14 mouse cellular contexts compared by ENCODE assay signal in the genomic region with DNA sequence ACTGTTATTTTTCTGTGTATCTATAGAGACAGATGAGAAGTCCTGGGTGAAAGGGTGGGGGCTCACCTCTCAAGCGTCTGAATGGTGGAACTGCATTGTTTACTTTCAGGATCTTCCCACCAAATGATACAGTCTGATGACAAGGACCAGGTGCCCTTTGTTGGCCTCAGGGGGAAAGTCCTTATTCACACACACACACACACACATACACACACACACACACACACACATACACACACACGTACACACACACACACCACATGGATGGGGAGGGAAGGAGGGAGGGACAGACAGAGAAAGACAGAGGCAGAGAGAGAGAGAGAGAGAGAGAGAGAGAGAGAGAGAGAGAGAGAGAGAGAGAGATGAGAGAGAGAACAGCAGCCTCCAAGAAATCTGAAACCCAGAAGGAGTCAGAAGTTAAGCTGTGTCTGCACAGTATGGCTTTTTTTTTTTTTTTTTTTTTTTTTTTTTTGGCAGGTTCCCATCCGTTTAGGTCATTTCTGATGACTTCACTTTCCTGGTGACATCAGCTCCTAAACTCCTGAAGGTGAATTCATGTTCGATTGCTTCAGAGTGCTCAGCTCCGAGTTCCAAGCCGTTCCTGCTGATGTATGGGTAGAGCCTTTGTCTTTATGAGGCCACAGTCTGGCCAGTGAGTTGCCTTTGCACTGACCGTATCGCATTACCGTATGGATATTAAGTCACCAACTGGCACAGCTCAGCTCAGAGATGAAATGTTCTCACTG.
DNase-seq lines count a peak whose midpoint lies in the region; ATAC-seq and TF ChIP-seq lines count a peak whose summit lies in the region.
"Had no signal": no experiment of that assay in that cellular context is flagged by ENCODE, and none has a peak within 500 bp of the region (broad histone marks: within the 10 kb centered on the region; RNA-seq: fewer than 3 reads in every experiment).

No protein-coding gene starts in this region.

- H3K4me2 ChIP-seq in kidney, embryonic 16.5 days (replicated peaks; ENCODE audit: low read depth, low read length): no peak overlapping the region
- no peak overlapping the region for H3K4me2 ChIP-seq in limb, embryonic 15.5 days
- no peak overlapping the region for H3K4me2 ChIP-seq in forebrain, embryonic 12.5 days
- H3K4me2 ChIP-seq: neural tube, embryonic 12.5 days had no signal

- DNase-seq in embryo, embryonic 11 days: peak; percentile 44
- no peak for DNase-seq in embryo, embryonic 10 days (ENCODE audit: low spot score)
- no peak for DNase-seq in kidney, adult 9 months
- DNase-seq in brain, embryonic 14.5 days (ENCODE audit: low read depth): peak; percentile 20
- DNase-seq in right cerebral cortex, adult 18-20 months: no peak
- DNase-seq: cerebellum, adult 2 months; heart, adult 18-20 months; retina, postnatal 1 day had no signal

- no peak for TF ChIP-seq CTCF in brain, embryonic 14.5 days (IDR thresholded peaks at IDR 0.05; ENCODE audit: borderline replicate concordance, extremely low read depth, insufficient read depth, insufficient read length)

- H3K4me1 ChIP-seq in kidney, embryonic 16.5 days (ENCODE audit: insufficient read depth, low read length): peaks cover 2% of the 10 kb centered on the region; the same call in 1 of the 2 replicates
- H3K4me1 ChIP-seq in limb, embryonic 15.5 days: peaks cover 15% of the 10 kb centered on the region; the same call in 1 of the 2 replicates
- no peaks in the 10 kb centered on the region for H3K4me1 ChIP-seq in forebrain, embryonic 12.5 days
- H3K4me1 ChIP-seq: midbrain, embryonic 10.5 days; neural tube, embryonic 12.5 days had no signal

- TF ChIP-seq POLR2A in brain, embryonic 14.5 days (IDR thresholded peaks at IDR 0.05; ENCODE audit: borderline replicate concordance, extremely low read depth, insufficient read depth, insufficient read length, poor library complexity, severe bottlenecking): no peak

- H3K4me3 ChIP-seq in kidney, embryonic 16.5 days (ENCODE audit: low read length): no peak overlapping the region
- no peak overlapping the region for H3K4me3 ChIP-seq in limb, embryonic 15.5 days
- no peak overlapping the region for H3K4me3 ChIP-seq in forebrain, embryonic 12.5 days (replicated peaks)
- H3K4me3 ChIP-seq: midbrain, embryonic 10.5 days; neural tube, embryonic 12.5 days had no signal

- WGBS in kidney, embryonic 16.5 days: 19% methylated on average over 8 of the region's 9 CpGs
- WGBS in limb, embryonic 15.5 days: 25% methylated on average over 9 of the region's 9 CpGs
- 78% methylated on average over 8 of the region's 9 CpGs for WGBS in forebrain, embryonic 12.5 days

- H3K36me3 ChIP-seq in kidney, embryonic 16.5 days (ENCODE audit: insufficient read depth, low read length): no peaks in the 10 kb centered on the region
- H3K36me3 ChIP-seq in limb, embryonic 15.5 days: no peaks in the 10 kb centered on the region
- no peaks in the 10 kb centered on the region for H3K36me3 ChIP-seq in forebrain, embryonic 12.5 days (replicated peaks)
- H3K36me3 ChIP-seq: midbrain, embryonic 10.5 days; neural tube, embryonic 12.5 days had no signal

- no peak overlapping the region for H3K27ac ChIP-seq in kidney, embryonic 16.5 days (ENCODE audit: low read length)
- H3K27ac ChIP-seq in limb, embryonic 15.5 days: peak overlapping the region; percentile 14
- no peak overlapping the region for H3K27ac ChIP-seq in forebrain, embryonic 12.5 days
- H3K27ac ChIP-seq: midbrain, embryonic 10.5 days; neural tube, embryonic 12.5 days had no signal

- peak; percentile 65 for ATAC-seq in kidney, embryonic 16.5 days (ENCODE audit: low FRiP score, low TSS enrichment)
- ATAC-seq in limb, embryonic 15.5 days (ENCODE audit: insufficient number of reproducible peaks, low FRiP score, low TSS enrichment, low read depth): peak; percentile 55; the same call in 1 of the 2 replicates
- ATAC-seq in forebrain, embryonic 12.5 days (ENCODE audit: low FRiP score): no peak
- ATAC-seq: CD4-positive, CD25-positive, alpha-beta regulatory T cell, adult 4 months had no signal

- no peaks in the 10 kb centered on the region for H3K9me3 ChIP-seq in kidney, embryonic 16.5 days (ENCODE audit: low read length)
- H3K9me3 ChIP-seq in limb, embryonic 15.5 days: no peaks in the 10 kb centered on the region
- H3K9me3 ChIP-seq in forebrain, embryonic 12.5 days: no peaks in the 10 kb centered on the region
- H3K9me3 ChIP-seq: midbrain, embryonic 10.5 days; neural tube, embryonic 12.5 days had no signal

- no peaks in the 10 kb centered on the region for H3K27me3 ChIP-seq in kidney, embryonic 16.5 days (ENCODE audit: insufficient read depth, low read length)
- no peaks in the 10 kb centered on the region for H3K27me3 ChIP-seq in limb, embryonic 15.5 days
- H3K27me3 ChIP-seq in forebrain, embryonic 12.5 days: no peaks in the 10 kb centered on the region
- H3K27me3 ChIP-seq: neural tube, embryonic 12.5 days had no signal

- H3K9ac ChIP-seq in kidney, embryonic 16.5 days (replicated peaks; ENCODE audit: low read length): no peak overlapping the region
- H3K9ac ChIP-seq in limb, embryonic 15.5 days: no peak overlapping the region
- no peak overlapping the region for H3K9ac ChIP-seq in forebrain, embryonic 12.5 days
- H3K9ac ChIP-seq: neural tube, embryonic 12.5 days had no signal

Comparison
In these comparisons a context has a peak if more than half of its experiments do, and no peak if none do; other contexts are left out.
1. DNase-seq: peak in embryo, embryonic 11 days (single experiment) and brain, embryonic 14.5 days (single experiment); none in embryo, embryonic 10 days (single experiment), kidney, adult 9 months (single experiment) and right cerebral cortex, adult 18-20 months (single experiment).